Mouse (Mus musculus): ENCODE results near the gene Ddx54. TPM values are rescaled to one million over a fixed set of nuclear protein-coding genes. Genes with fewer than 3 reads are reported as not detected.

Gene Ddx54
- polyA plus RNA-seq, 1 experiment from 2014 or later = 33.1 TPM

- DNase-seq (ENCODE audit: low spot score) (no peak), ATAC-seq (ENCODE audit: insufficient number of reproducible peaks, low FRiP score, low TSS enrichment, low read depth) (no peak)
- no peaks in the 10 kb centered on the region; the same call in 1 of the 2 replicates for H3K27me3 ChIP-seq (ENCODE audit: control insufficient read depth, insufficient read depth, low read length)
- H3K4me2 ChIP-seq (ENCODE audit: low read depth, severe bottlenecking) = no peak overlapping the region
- H3K9ac ChIP-seq (ENCODE audit: low read length) = no peak overlapping the region
- H3K4me3 ChIP-seq (ENCODE audit: low read depth, low read length) = no peak overlapping the region
- no peak overlapping the region for H3K27ac ChIP-seq (replicated peaks; ENCODE audit: low read depth, low read length)
- WGBS = 84% methylated on average over 5 of the region's 5 CpGs
- no peaks in the 10 kb centered on the region for H3K9me3 ChIP-seq (ENCODE audit: control insufficient read depth, low read length)
- no peaks in the 10 kb centered on the region for H3K4me1 ChIP-seq (ENCODE audit: control insufficient read depth, insufficient read depth, low read length)
- H3K36me3 ChIP-seq (ENCODE audit: control insufficient read depth, insufficient read depth, low read length) = peaks cover 6% of the 10 kb centered on the region; the same call in 1 of the 2 replicates
Measured at GRCm38 (mm10) chr5:120631892-120632291, 19.4 kb downstream of the Ddx54 start.

DNA sequence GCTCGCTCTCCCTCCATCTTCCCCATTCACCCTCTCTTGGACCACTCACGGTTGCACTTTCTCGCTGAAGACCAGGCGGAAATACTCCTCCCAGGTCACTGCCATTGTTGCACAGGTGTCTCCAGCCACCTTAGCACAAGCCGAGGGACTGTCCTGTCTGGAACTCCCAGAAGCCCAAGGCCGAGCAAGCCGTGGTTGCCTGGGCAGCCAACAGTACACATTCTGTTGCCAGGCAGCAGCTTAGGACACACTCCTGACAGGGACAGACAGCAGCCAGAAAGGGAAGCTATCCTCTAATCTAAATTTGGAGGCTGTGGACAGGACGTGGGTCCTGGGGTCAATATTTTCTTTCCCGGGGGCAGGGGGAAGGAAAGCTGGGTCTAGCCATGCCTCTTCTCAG, 21.6 kb downstream of the Ddx54 start, which contains the start of gene Cfap73:
Cfap73 (minus strand) TSS at position 105 of the 400 bp plus-strand sequence.
- DNase-seq (ENCODE audit: low spot score) (no peak), ATAC-seq (ENCODE audit: insufficient number of reproducible peaks, low FRiP score, low TSS enrichment, low read depth) (no peak)
- H3K4me1 ChIP-seq (ENCODE audit: control insufficient read depth, insufficient read depth, low read length) = no peaks in the 10 kb centered on the region
- no peak within 1 kb of the TSS for H3K4me3 ChIP-seq (ENCODE audit: low read depth, low read length)
- H3K27ac ChIP-seq (replicated peaks; ENCODE audit: low read depth, low read length) = no peak within 1 kb of the TSS
- no peak within 1 kb of the TSS for H3K9ac ChIP-seq (ENCODE audit: low read length)
- no peak within 1 kb of the TSS for H3K4me2 ChIP-seq (ENCODE audit: low read depth, severe bottlenecking)
- no peaks in the 10 kb centered on the region for H3K36me3 ChIP-seq (ENCODE audit: control insufficient read depth, insufficient read depth, low read length)
- H3K27me3 ChIP-seq (ENCODE audit: control insufficient read depth, insufficient read depth, low read length) = no peaks in the 10 kb centered on the region; the same call in 1 of the 2 replicates
- WGBS = 63% methylated on average over 9 of the region's 9 CpGs
- H3K9me3 ChIP-seq (ENCODE audit: control insufficient read depth, low read length) = no peaks in the 10 kb centered on the region

DNA sequence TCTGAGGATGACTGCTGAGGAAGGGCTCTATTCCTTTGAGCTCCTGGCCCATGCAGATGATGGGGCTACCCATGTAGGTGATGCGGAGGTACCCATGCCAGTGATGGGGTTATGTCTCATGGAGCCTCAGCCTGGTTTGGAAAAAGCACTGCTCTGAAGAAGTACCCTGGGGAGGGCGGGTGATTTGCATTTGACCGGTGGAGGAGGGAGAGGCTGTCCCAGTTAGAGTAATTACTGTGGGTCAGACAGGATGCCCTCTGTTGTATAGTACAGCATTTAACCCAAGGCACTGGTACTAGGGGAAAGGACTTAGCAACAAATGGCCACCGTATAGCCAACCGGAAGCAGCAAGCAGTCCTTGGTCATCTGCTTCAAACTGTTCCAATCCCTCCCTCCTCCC, 22.3 kb downstream of the Ddx54 start:
- H3K4me1 ChIP-seq (ENCODE audit: control insufficient read depth, insufficient read depth, low read length) = no peaks in the 10 kb centered on the region

DNA sequence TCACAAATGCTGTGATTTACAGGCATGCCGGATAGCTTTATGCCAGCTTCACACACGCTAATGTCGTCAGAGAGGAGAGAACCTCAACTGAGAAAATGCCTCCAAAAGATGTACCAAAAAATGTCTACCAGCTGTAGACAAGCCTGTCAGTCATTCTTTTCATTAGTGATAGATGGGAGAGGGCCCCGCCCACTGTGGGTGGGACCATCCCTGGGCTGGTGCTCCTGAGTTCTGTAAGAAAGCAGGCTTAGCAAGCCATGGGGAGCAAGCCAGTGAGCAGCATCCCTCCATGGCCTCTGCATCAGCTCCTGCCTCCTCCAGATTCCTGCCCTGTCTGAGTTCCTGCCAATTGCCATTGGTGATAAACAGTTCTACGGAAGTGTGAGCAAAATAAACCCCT, 23.1 kb downstream of the Ddx54 start:
- H3K4me1 ChIP-seq (ENCODE audit: control insufficient read depth, insufficient read depth, low read length) = no peaks in the 10 kb centered on the region
- H3K27ac ChIP-seq (replicated peaks; ENCODE audit: low read depth, low read length) = no peak overlapping the region
- H3K27me3 ChIP-seq (ENCODE audit: control insufficient read depth, insufficient read depth, low read length) = no peaks in the 10 kb centered on the region; the same call in 1 of the 2 replicates
- DNase-seq (ENCODE audit: low spot score) (no peak), ATAC-seq (ENCODE audit: insufficient number of reproducible peaks, low FRiP score, low TSS enrichment, low read depth) (no peak)
- no peak overlapping the region for H3K4me3 ChIP-seq (ENCODE audit: low read depth, low read length)
- WGBS = 84% methylated on average over 5 of the region's 5 CpGs
- H3K9ac ChIP-seq (ENCODE audit: low read length) = no peak overlapping the region
- H3K4me2 ChIP-seq (ENCODE audit: low read depth, severe bottlenecking) = no peak overlapping the region
- H3K9me3 ChIP-seq (ENCODE audit: control insufficient read depth, low read length) = no peaks in the 10 kb centered on the region
- no peaks in the 10 kb centered on the region for H3K36me3 ChIP-seq (ENCODE audit: control insufficient read depth, insufficient read depth, low read length)

More for the DNA sequence above, 22.3 kb downstream of the Ddx54 start:
- Histone ChIP-seq H3K4me2 (ENCODE audit: low read depth, severe bottlenecking) (no peak overlapping the region), H3K9me3 (ENCODE audit: control insufficient read depth, low read length) (no peaks in the 10 kb centered on the region), H3K27ac (replicated peaks; ENCODE audit: low read depth, low read length) (no peak overlapping the region), H3K4me3 (ENCODE audit: low read depth, low read length) (no peak overlapping the region), H3K9ac (ENCODE audit: low read length) (no peak overlapping the region), H3K27me3 (ENCODE audit: control insufficient read depth, insufficient read depth, low read length) (no peaks in the 10 kb centered on the region; the same call in 1 of the 2 replicates), H3K36me3 (ENCODE audit: control insufficient read depth, insufficient read depth, low read length) (no peaks in the 10 kb centered on the region)
- DNase-seq (ENCODE audit: low spot score) (no peak), ATAC-seq (ENCODE audit: insufficient number of reproducible peaks, low FRiP score, low TSS enrichment, low read depth) (no peak)
- 35% methylated on average over 5 of the region's 5 CpGs for WGBS

DNA sequence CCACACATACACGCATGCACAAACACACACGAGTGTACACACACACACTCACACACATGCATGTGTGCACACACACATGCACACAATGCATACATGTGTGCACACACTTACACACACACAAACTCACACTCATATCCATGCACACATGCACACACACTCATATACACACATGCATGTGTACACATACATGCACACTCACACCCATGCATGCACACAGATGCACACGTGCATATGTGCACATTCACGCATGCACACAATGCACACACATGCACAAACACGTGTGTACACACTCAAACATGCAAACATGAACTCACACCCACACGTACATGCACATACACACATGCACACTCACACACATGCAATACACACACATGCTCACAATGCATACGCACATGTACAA, 27.6 kb downstream of the Ddx54 start:
- Histone ChIP-seq H3K27ac (replicated peaks; ENCODE audit: low read depth, low read length) (no peak overlapping the region), H3K4me3 (ENCODE audit: low read depth, low read length) (no peak overlapping the region), H3K27me3 (ENCODE audit: control insufficient read depth, insufficient read depth, low read length) (no peaks in the 10 kb centered on the region), H3K4me2 (ENCODE audit: low read depth, severe bottlenecking) (no peak overlapping the region), H3K36me3 (ENCODE audit: control insufficient read depth, insufficient read depth, low read length) (no peaks in the 10 kb centered on the region), H3K9ac (ENCODE audit: low read length) (no peak overlapping the region), H3K9me3 (ENCODE audit: control insufficient read depth, low read length) (no peaks in the 10 kb centered on the region), H3K4me1 (ENCODE audit: control insufficient read depth, insufficient read depth, low read length) (no peaks in the 10 kb centered on the region)
- ATAC-seq (ENCODE audit: insufficient number of reproducible peaks, low FRiP score, low TSS enrichment, low read depth) (no peak), DNase-seq (ENCODE audit: low spot score) (no peak)
- 92% methylated on average over 7 of the region's 7 CpGs for WGBS

DNA sequence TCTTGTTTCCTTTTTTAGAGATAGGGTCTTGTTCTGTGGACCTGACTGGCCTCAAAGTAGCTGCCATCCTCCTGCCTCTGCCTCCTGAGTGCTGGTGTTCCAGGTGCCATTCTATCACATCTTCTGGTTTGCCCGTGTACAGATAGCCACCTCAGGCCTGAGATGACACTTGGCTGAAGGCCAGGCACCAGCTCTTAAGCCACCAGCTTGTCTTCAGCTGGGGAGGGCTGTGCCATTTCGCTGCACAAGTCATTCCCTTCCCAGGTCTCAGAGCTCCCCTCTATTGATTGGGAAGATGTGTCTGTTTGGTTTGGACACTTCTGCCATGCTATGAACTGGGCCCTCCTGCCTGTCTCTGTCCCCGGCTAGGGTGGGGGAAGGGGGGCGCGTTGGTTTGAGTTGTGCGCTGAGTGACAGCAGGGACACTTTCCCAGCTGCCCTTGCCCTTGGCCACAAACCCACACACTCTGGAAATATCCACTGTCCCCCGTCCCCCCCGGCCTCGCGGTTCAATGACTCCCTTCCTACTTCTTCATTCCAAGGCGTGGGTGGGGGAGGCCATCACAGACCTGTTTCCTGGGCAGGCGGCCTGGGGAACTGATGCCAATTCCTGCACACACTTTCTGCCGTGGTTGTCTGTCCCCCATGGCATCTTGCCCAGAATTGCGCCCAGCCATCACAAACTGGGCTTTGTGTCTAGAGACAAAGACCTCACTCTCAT, 31.0 kb downstream of the Ddx54 start:
- Histone ChIP-seq H3K9me3 (ENCODE audit: control insufficient read depth, low read length) (no peaks in the 10 kb centered on the region), H3K4me1 (ENCODE audit: control insufficient read depth, insufficient read depth, low read length) (peaks cover under 1% of the 10 kb centered on the region; the same call in 1 of the 2 replicates), H3K4me3 (ENCODE audit: low read depth, low read length) (no peak overlapping the region), H3K4me2 (ENCODE audit: low read depth, severe bottlenecking) (no peak overlapping the region), H3K36me3 (ENCODE audit: control insufficient read depth, insufficient read depth, low read length) (no peaks in the 10 kb centered on the region), H3K9ac (ENCODE audit: low read length) (no peak overlapping the region), H3K27ac (replicated peaks; ENCODE audit: low read depth, low read length) (no peak overlapping the region), H3K27me3 (ENCODE audit: control insufficient read depth, insufficient read depth, low read length) (peaks cover 12% of the 10 kb centered on the region)
- DNase-seq (ENCODE audit: low spot score) = no peak
- whole genome bisulfite sequencing = 83% methylated on average over 14 of the region's 14 CpGs
- no peak for ATAC-seq (ENCODE audit: insufficient number of reproducible peaks, low FRiP score, low TSS enrichment, low read depth)

GRCm38 (mm10) chr5:120644227-120644626, 31.7 kb downstream of the Ddx54 start:
- H3K27me3 ChIP-seq (ENCODE audit: control insufficient read depth, insufficient read depth, low read length) = peaks cover 19% of the 10 kb centered on the region

DNA sequence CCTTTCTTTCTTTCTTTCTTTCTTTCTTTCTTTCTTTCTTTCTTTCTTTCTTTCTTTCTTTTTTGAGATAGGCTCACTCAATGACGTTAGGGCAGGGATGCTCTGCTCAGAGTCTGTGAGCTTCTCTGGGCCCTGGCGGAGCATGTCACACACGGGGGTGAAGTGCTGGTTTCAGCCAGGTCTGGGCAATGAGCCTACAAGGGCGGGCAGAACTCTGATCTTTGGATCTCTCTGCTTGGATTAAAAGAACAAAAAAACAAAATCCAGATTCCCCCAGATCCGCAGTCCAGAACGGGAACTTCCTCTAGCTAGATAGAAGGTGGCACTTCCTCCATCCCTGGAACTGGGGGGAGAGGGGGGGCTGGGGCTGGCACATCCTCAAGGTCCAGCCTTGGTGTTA, 33.3 kb downstream of the Ddx54 start:
- Histone ChIP-seq H3K4me1 (ENCODE audit: control insufficient read depth, insufficient read depth, low read length) (peaks cover 7% of the 10 kb centered on the region; the same call in 1 of the 2 replicates), H3K9ac (ENCODE audit: low read length) (no peak overlapping the region), H3K27me3 (ENCODE audit: control insufficient read depth, insufficient read depth, low read length) (peaks cover 34% of the 10 kb centered on the region), H3K4me2 (ENCODE audit: low read depth, severe bottlenecking) (no peak overlapping the region), H3K27ac (replicated peaks; ENCODE audit: low read depth, low read length) (no peak overlapping the region), H3K4me3 (ENCODE audit: low read depth, low read length) (no peak overlapping the region), H3K9me3 (ENCODE audit: control insufficient read depth, low read length) (no peaks in the 10 kb centered on the region), H3K36me3 (ENCODE audit: control insufficient read depth, insufficient read depth, low read length) (no peaks in the 10 kb centered on the region)
- DNase-seq (ENCODE audit: low spot score) (no peak), ATAC-seq (ENCODE audit: insufficient number of reproducible peaks, low FRiP score, low TSS enrichment, low read depth) (no peak)
- WGBS = 66% methylated on average over 6 of the region's 6 CpGs

More at GRCm38 (mm10) chr5:120644227-120644626, 31.7 kb downstream of the Ddx54 start:
- WGBS = 80% methylated on average over 3 of the region's 3 CpGs
- no peak overlapping the region for H3K9ac ChIP-seq (ENCODE audit: low read length)
- H3K9me3 ChIP-seq (ENCODE audit: control insufficient read depth, low read length) = no peaks in the 10 kb centered on the region
- DNase-seq (ENCODE audit: low spot score) = no peak
- no peak overlapping the region for H3K27ac ChIP-seq (replicated peaks; ENCODE audit: low read depth, low read length)
- H3K36me3 ChIP-seq (ENCODE audit: control insufficient read depth, insufficient read depth, low read length) = no peaks in the 10 kb centered on the region
- H3K4me1 ChIP-seq (ENCODE audit: control insufficient read depth, insufficient read depth, low read length) = peaks cover 7% of the 10 kb centered on the region; the same call in 1 of the 2 replicates
- ATAC-seq (ENCODE audit: insufficient number of reproducible peaks, low FRiP score, low TSS enrichment, low read depth) = no peak
- no peak overlapping the region for H3K4me2 ChIP-seq (ENCODE audit: low read depth, severe bottlenecking)
- H3K4me3 ChIP-seq (ENCODE audit: low read depth, low read length) = no peak overlapping the region

Measured in limb, embryonic 11.5 days (tissue).